Mouse (Mus musculus) C2C12 (cell line): ENCODE results near the gene Actr3b. TPM values are rescaled to one million over a fixed set of nuclear protein-coding genes. Genes with fewer than 3 reads are reported as not detected.

Experiments
- H3K27me3 ChIP-seq: one replicate; pipeline ENCODE4 v1.6.1; 2011; ENCODE audit not compliant: control insufficient read depth, insufficient read depth, insufficient read length
- H3K36me3 ChIP-seq: one replicate; pipeline ENCODE4 v1.6.1; 2011; ENCODE audit not compliant: control insufficient read depth, insufficient read depth
- H3K4me3 ChIP-seq: one replicate; pipeline ENCODE4 v1.5.1; 2011; ENCODE audit warnings: mild to moderate bottlenecking, control low read depth; ENCODE audit not compliant: poor library complexity, insufficient read depth, severe bottlenecking
- H3K79me2 ChIP-seq: one replicate; pipeline ENCODE4 v1.6.1; 2011; ENCODE audit not compliant: control insufficient read depth, insufficient read depth
- H3K79me3 ChIP-seq: one replicate; pipeline ENCODE4 v1.6.1; 2011; ENCODE audit warnings: low read depth, control low read depth
- H3ac ChIP-seq: one replicate; pipeline ENCODE3; 2011; ENCODE audit warnings: low read depth; ENCODE audit not compliant: control insufficient read depth, insufficient read length
- CEBPB ChIP-seq: IDR thresholded peaks from one replicate; pipeline ENCODE4 v1.6.1; 2011; ENCODE audit warnings: low read depth, mild to moderate bottlenecking, control low read depth, moderate library complexity
- CTCF ChIP-seq: IDR thresholded peaks from one replicate; pipeline ENCODE4 v1.5.1; 2011; ENCODE audit not compliant: control insufficient read depth, insufficient read depth, insufficient read length
- FOSL1 ChIP-seq: IDR thresholded peaks from one replicate; pipeline ENCODE4 v1.8.0; 2011; ENCODE audit warnings: mild to moderate bottlenecking, low read length; ENCODE audit not compliant: poor library complexity, insufficient read depth, severe bottlenecking
- MAX ChIP-seq: IDR thresholded peaks from one replicate; pipeline ENCODE4 v1.6.1; 2011; ENCODE audit warnings: mild to moderate bottlenecking, control low read depth
- MYOD1 ChIP-seq: IDR thresholded peaks from one replicate; pipeline ENCODE4 v1.6.1; 2011; ENCODE audit warnings: low read depth; ENCODE audit not compliant: control insufficient read depth, insufficient read length
- MYOG ChIP-seq: IDR thresholded peaks from one replicate; pipeline ENCODE4 v1.6.1; 2011; ENCODE audit not compliant: control insufficient read depth, insufficient read length; ENCODE audit errors: extremely low read depth
- USF1 ChIP-seq: IDR thresholded peaks from one replicate; pipeline ENCODE4 v1.6.1; 2011; ENCODE audit warnings: low read depth, mild to moderate bottlenecking, control low read depth, moderate library complexity
- polyA plus RNA-seq: library from polyadenylated mRNA; unstranded; fragments of >200 nt; fragmentation: generic; extraction: Trizol; gene quantifications from one replicate; pipeline ENCODE4 v1.2.1, GENCODE M21; 2012; ENCODE audit warnings: missing spikeins

Actr3b gene
- polyA plus RNA-seq, 1 experiment: 0.66 TPM

DNA sequence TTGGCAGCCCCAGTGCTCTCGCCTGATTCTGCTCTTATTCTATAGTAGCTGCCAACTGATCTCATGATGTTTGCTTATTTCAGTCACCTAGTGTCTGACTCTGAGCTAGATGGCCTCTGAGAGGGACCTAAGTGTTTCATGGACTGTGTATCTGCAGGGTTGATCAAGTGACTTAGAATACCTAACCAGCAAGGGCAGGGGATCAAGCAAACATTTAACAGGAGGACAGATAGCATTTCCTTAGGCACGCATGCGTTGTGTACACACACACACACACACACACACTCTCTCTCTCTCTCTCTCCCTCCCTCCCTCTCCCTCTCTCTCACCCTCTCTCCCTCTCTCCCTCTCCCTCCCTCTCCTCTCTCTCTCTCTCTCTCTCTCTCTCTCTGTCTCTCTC is 71.0 kb downstream of the Actr3b start:
- Histone ChIP-seq H3K36me3 (no peaks in the 10 kb centered on the region), H3K4me3 (no peak overlapping the region), H3K27me3 (peaks cover 4% of the 10 kb centered on the region), H3ac (no peak overlapping the region), H3K79me2 (no peaks in the 10 kb centered on the region), H3K79me3 (no peaks in the 10 kb centered on the region)
- TF ChIP-seq USF1 (no peak), CTCF (no peak), MYOD1 (no peak)

DNA sequence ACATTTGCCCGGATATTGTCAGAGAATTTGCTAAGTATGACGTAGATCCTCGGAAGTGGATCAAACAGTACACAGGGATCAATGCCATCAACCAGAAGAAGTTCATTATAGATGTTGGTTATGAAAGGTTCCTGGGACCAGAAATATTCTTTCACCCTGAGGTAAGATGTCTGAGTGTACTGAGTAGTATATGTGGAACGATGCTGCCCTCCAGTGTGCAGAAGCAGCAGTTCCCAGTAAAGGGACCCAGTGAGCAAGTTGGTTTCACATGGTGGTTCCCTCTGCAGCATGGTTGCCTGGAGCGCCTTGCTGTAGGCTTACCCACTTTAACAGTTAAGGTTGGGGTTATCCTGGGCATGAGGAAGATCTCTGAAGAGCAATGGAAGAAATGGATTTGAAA is 71.8 kb downstream of the Actr3b start:
- Histone ChIP-seq H3K36me3 (no peaks in the 10 kb centered on the region), H3ac (no peak overlapping the region), H3K27me3 (peaks cover 4% of the 10 kb centered on the region), H3K79me2 (no peaks in the 10 kb centered on the region), H3K4me3 (no peak overlapping the region), H3K79me3 (no peaks in the 10 kb centered on the region)
- TF ChIP-seq MYOD1 (no peak), CTCF (peak; percentile 56)

DNA sequence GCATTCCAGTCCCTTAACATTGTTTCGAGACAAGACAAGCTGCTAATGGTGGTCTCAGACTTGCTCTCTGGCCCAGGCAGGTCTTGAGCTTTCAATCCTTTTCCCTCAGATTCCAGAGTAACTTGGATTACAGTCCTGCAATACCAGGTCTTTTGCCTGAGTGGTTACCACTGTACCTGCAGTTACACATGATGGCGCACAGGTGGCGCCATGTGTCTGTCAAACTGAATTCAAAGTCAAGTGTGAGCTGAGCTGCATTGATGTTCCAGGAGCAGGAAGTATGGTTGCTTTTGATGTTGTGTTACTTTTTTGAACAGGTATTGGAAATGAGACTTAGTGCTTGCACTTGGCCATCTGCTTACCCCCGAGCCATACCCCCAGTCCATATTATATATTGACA is 79.6 kb downstream of the Actr3b start:
- no peaks in the 10 kb centered on the region for H3K79me2 ChIP-seq
- no peaks in the 10 kb centered on the region for H3K27me3 ChIP-seq
- no peak overlapping the region for H3K4me3 ChIP-seq
- no peak for TF ChIP-seq MYOG
- TF ChIP-seq CTCF: peak; percentile 69
- no peaks in the 10 kb centered on the region for H3K79me3 ChIP-seq
- H3K36me3 ChIP-seq: no peaks in the 10 kb centered on the region
- H3ac ChIP-seq: no peak overlapping the region

DNA sequence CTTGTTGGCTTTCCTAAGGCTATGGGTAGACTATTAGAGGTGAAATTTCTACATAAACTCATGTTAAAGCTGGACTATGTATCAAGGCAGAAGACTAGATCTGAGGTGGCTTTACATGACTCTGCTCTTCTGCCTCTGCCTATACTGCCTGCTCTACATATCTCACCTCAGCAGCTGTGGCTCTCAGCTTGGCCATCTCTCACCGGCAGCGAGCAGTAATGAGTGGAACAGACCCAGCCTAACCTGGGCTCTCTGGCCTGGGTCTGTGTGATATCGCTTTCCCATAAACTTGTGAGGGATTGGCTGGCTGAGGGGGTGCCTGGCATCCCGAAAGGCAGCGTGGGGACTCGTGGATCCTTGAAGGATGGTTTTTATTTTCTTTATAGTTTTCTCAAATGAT is 86.8 kb downstream of the Actr3b start:
- no peaks in the 10 kb centered on the region for H3K79me3 ChIP-seq
- no peaks in the 10 kb centered on the region for H3K36me3 ChIP-seq
- H3K79me2 ChIP-seq: no peaks in the 10 kb centered on the region
- TF ChIP-seq CEBPB (no peak), MAX (no peak)
- H3ac ChIP-seq: no peak overlapping the region
- H3K4me3 ChIP-seq: no peak overlapping the region
- H3K27me3 ChIP-seq: no peaks in the 10 kb centered on the region

DNA sequence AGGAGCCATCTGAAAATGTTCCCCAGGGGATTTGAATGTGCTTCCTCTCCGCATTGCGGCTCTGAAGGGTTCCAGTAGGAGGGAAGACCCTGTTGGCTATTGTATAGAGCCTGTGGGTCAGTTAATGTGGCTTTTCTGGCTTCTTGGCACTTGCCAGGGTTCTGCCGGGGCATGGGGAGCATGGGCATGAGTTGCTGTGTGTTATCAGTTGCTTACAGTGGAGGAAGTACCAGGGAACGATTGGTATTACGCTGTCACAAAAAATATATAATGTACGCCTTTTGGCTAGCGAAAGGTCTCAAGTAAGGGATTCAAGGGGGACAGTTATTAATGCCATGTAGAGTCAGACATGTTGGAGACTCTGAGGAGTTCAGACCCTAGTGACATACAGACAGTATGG is 87.4 kb downstream of the Actr3b start:
- Histone ChIP-seq H3K36me3 (no peaks in the 10 kb centered on the region), H3K79me2 (no peaks in the 10 kb centered on the region), H3ac (no peak overlapping the region), H3K4me3 (no peak overlapping the region), H3K27me3 (no peaks in the 10 kb centered on the region), H3K79me3 (no peaks in the 10 kb centered on the region)
- TF ChIP-seq CTCF (no peak), USF1 (no peak), MAX (no peak), MYOG (no peak), FOSL1 (no peak), MYOD1 (no peak), CEBPB (no peak)

DNA sequence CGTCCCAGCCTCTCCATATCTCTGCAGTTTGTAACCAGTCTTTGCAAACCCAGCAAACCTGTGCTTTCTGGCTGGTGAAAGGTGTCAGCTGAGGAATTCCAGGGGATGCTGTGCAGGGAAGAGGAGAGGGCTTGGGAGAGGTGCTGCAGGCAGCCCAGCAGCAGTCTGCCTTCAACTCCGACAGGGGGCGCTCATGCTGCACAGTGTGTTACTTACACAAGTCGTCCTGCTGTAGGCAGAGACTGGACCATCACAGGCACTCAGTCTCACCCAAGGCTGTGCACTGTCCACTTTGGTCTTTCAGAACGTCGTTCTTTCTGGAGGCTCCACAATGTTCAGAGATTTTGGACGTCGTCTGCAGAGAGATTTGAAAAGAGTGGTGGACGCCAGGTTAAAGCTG is 88.3 kb downstream of the Actr3b start:
- no peak for TF ChIP-seq USF1
- TF ChIP-seq MYOD1: no peak
- no peak for TF ChIP-seq MYOG
- no peak for TF ChIP-seq CEBPB
- no peak for TF ChIP-seq CTCF
- no peak for TF ChIP-seq MAX
- no peaks in the 10 kb centered on the region for H3K79me3 ChIP-seq
- no peak overlapping the region for H3K4me3 ChIP-seq
- no peaks in the 10 kb centered on the region for H3K79me2 ChIP-seq
- H3ac ChIP-seq: no peak overlapping the region
- H3K36me3 ChIP-seq: no peaks in the 10 kb centered on the region
- H3K27me3 ChIP-seq: no peaks in the 10 kb centered on the region

DNA sequence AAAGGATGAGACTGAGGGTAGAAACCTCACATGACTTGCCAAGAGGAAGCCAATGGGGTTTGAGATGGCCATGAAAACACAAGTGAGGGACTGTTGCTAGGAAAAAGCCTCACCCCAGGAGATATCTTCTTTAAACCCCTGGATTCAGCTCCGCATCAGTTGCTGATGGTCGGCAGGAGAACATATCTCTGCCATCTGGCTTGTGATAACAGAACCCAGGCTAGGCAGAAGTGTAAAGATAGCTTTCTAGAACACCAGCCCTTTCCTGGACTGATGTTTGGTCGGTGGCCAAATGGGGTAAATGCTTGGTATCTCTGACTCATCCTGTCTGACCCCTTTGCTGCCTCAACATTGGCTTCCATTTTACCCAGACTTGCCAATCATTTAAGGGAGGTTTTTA is 106.4 kb downstream of the Actr3b start:
- H3K4me3 ChIP-seq: no peak overlapping the region
- H3ac ChIP-seq: no peak overlapping the region
- TF ChIP-seq CEBPB (no peak), MAX (no peak), CTCF (no peak), USF1 (no peak), FOSL1 (no peak), MYOG (no peak), MYOD1 (no peak)
- H3K79me3 ChIP-seq: no peaks in the 10 kb centered on the region
- no peaks in the 10 kb centered on the region for H3K27me3 ChIP-seq
- no peaks in the 10 kb centered on the region for H3K36me3 ChIP-seq
- no peaks in the 10 kb centered on the region for H3K79me2 ChIP-seq
